Mouse (Mus musculus) myocyte (in vitro differentiated cells): ENCODE measurements around the gene Pskh1. TPM values are rescaled to one million over a fixed set of nuclear protein-coding genes. Genes with fewer than 3 reads are reported as not detected.

Experiments used
- H3K27me3 ChIP-seq: one replicate; pipeline ENCODE4 v1.6.1; 2011; ENCODE audit not compliant: control insufficient read depth, insufficient read depth, insufficient read length
- H3K36me3 ChIP-seq: one replicate; pipeline ENCODE4 v1.6.1; 2011; ENCODE audit not compliant: control insufficient read depth, insufficient read depth
- H3K4me2 ChIP-seq: one replicate; pipeline ENCODE4 v1.6.1; 2011; ENCODE audit warnings: low read depth, control low read depth
- H3K4me3 ChIP-seq: one replicate; pipeline ENCODE4 v1.5.1; 2011; ENCODE audit warnings: mild to moderate bottlenecking, control low read depth, moderate library complexity
- H3K79me2 ChIP-seq: one replicate; pipeline ENCODE4 v1.6.1; 2011; ENCODE audit not compliant: control insufficient read depth, insufficient read depth
- H3ac ChIP-seq: one replicate; pipeline ENCODE4 v1.6.1; 2011; ENCODE audit not compliant: control insufficient read depth, insufficient read length
- CEBPB ChIP-seq: IDR thresholded peaks from 2 replicates; pipeline ENCODE4 v1.6.1; 2011; ENCODE audit warnings: mild to moderate bottlenecking, moderate library complexity; ENCODE audit not compliant: poor library complexity, insufficient read depth, severe bottlenecking
- E2F4 ChIP-seq: IDR thresholded peaks from one replicate; pipeline ENCODE4 v1.6.1; 2011; ENCODE audit warnings: mild to moderate bottlenecking, control low read depth, moderate library complexity; ENCODE audit not compliant: insufficient read depth
- MAX ChIP-seq: IDR thresholded peaks from one replicate; pipeline ENCODE4 v1.6.1; 2011; ENCODE audit warnings: low read depth, mild to moderate bottlenecking, control low read depth
- MYOD1 ChIP-seq, 3 experiments: IDR thresholded peaks; one replicate each; pipeline ENCODE4 v1.6.1; 2011; ENCODE audit warnings: control low read depth in 2 of 3, low read depth in 2 of 3, mild to moderate bottlenecking in 2 of 3, moderate library complexity in 1 of 3; ENCODE audit not compliant: insufficient read length in 2 of 3, control insufficient read depth in 1 of 3
- MYOG ChIP-seq, 3 experiments: IDR thresholded peaks; one replicate each; pipeline ENCODE4 v1.6.1; 2011; ENCODE audit warnings: control low read depth in 2 of 3, low read depth in 2 of 3, mild to moderate bottlenecking in 2 of 3; ENCODE audit not compliant: insufficient read length in 2 of 3, control insufficient read depth in 1 of 3, insufficient read depth in 1 of 3
- POLR2A ChIP-seq: IDR thresholded peaks from one replicate; pipeline ENCODE4 v1.6.1; 2011; ENCODE audit warnings: low read depth, mild to moderate bottlenecking, control low read depth, moderate library complexity; ENCODE audit not compliant: insufficient read length
- POLR2AphosphoS2 ChIP-seq: IDR thresholded peaks from one replicate; pipeline ENCODE4 v1.6.1; 2011; ENCODE audit warnings: low read depth, control low read depth; ENCODE audit not compliant: insufficient read length
- REST ChIP-seq: IDR thresholded peaks from one replicate; pipeline ENCODE4 v1.6.1; 2011; ENCODE audit warnings: mild to moderate bottlenecking, control low read depth, moderate library complexity; ENCODE audit not compliant: insufficient read depth, insufficient read length
- SRF ChIP-seq: IDR thresholded peaks from one replicate; pipeline ENCODE4 v1.6.1; 2011; ENCODE audit warnings: low read depth; ENCODE audit not compliant: control insufficient read depth, insufficient read length
- TCF12 ChIP-seq: IDR thresholded peaks from one replicate; pipeline ENCODE4 v1.6.1; 2011; ENCODE audit warnings: mild to moderate bottlenecking, control low read depth; ENCODE audit not compliant: poor library complexity, insufficient read depth, severe bottlenecking
- TCF3 ChIP-seq: IDR thresholded peaks from one replicate; pipeline ENCODE4 v1.6.1; 2011; ENCODE audit warnings: low read depth, control low read depth; ENCODE audit not compliant: insufficient read length
- USF1 ChIP-seq: IDR thresholded peaks from one replicate; pipeline ENCODE4 v1.6.1; 2011; ENCODE audit warnings: low read depth, mild to moderate bottlenecking, control low read depth, moderate library complexity
- polyA plus RNA-seq: library from polyadenylated mRNA; unstranded; fragments of >200 nt; fragmentation: generic; extraction: Trizol; gene quantifications from one replicate; pipeline ENCODE4 v1.2.1, GENCODE M21; 2012; ENCODE audit warnings: missing spikeins

Gene Pskh1
- polyA plus RNA-seq, 1 experiment: 16.1 TPM

DNA sequence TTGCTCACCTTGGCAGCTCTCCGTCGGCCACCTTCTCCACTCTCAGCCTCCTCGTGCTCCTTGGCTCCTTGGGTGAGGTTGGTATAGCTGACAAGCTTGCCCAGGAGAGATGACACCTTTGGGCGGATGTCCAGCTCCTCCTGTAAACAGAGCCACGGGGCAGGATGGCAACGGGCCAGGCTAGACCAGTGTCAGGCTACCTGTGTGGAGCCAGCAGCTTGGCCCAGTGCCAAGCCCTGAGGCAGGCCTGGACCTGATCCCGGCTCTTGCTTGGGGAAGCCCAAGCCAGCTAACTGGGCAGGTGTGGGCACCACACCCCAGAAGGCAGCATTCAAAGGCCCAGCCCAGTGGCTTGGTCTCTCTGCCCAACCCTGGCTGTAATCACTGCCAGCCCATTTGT is 59.1 kb downstream of the Pskh1 start:
- Histone ChIP-seq H3K4me2 (no peak overlapping the region), H3K36me3 (peaks cover 5% of the 10 kb centered on the region), H3ac (no peak overlapping the region), H3K27me3 (no peaks in the 10 kb centered on the region), H3K4me3 (no peak overlapping the region), H3K79me2 (peaks cover 36% of the 10 kb centered on the region)
- TF ChIP-seq SRF (no peak), REST (no peak), CEBPB (no peak), MAX (no peak), POLR2AphosphoS2 (no peak), TCF3 (no peak), TCF12 (no peak), POLR2A (no peak), MYOD1 (IDR thresholded peaks at IDR 0.05; ENCODE audit: control insufficient read depth in 1 of 3, insufficient read length in 2 of 3, low read depth in 2 of 3) (no peak), E2F4 (no peak), MYOG (IDR thresholded peaks at IDR 0.05; ENCODE audit: control insufficient read depth in 1 of 3, insufficient read depth in 1 of 3, insufficient read length in 2 of 3, low read depth in 2 of 3) (no peak), USF1 (no peak)

DNA sequence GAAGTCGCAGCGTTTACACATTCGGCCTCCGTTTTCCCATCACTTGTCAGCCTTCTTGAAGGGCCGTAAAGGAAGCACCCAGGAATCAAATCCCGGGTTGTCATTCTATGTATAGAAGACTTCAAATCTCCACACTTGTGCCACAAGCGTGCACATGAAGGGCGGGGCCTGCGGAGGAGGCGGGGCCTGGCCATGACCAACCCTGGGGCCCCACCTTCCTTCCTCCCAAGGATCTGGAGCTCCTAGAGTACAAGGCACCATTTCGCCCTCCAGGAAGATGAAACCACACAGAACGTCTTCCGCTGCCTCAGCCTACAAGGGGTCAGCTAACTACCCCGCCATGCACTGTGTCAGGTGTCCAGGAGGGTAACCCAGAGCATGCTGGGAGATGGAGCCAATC is 60.9 kb downstream of the Pskh1 start:
- Histone ChIP-seq H3K27me3 (no peaks in the 10 kb centered on the region), H3K4me2 (no peak overlapping the region), H3K4me3 (no peak overlapping the region), H3ac (no peak overlapping the region), H3K79me2 (peaks cover 49% of the 10 kb centered on the region), H3K36me3 (peaks cover 2% of the 10 kb centered on the region)
- no peak for TF ChIP-seq MAX
- TF ChIP-seq MYOD1 (IDR thresholded peaks at IDR 0.05; ENCODE audit: control insufficient read depth in 1 of 3, insufficient read length in 2 of 3, low read depth in 2 of 3): no peak
- TF ChIP-seq CEBPB: no peak
- no peak for TF ChIP-seq SRF
- TF ChIP-seq TCF3: no peak
- TF ChIP-seq USF1: no peak
- no peak for TF ChIP-seq TCF12
- no peak for TF ChIP-seq POLR2AphosphoS2
- TF ChIP-seq MYOG (IDR thresholded peaks at IDR 0.05; ENCODE audit: control insufficient read depth in 1 of 3, insufficient read depth in 1 of 3, insufficient read length in 2 of 3, low read depth in 2 of 3): no peak
- TF ChIP-seq POLR2A: no peak
- TF ChIP-seq E2F4: no peak
- TF ChIP-seq REST: no peak

DNA sequence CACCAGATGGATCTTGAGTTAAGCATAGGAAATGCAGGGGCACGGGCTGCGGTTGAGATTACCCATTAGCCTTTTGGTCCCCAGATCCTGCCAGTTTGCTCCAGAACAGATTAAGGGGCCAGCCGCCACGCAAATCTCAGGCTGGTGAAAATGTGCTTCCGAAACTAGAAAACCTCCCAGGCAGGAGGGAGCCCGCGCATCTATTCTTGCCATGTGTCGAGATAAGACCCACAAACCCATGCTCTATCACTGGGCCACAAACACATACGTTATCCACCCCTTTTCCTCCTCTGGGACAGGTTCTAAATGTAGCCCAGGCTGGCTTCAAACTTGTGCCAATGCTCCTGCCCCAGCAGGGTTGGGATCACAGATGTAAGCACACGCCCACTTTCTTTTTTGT is 61.3 kb downstream of the Pskh1 start:
- Histone ChIP-seq H3K4me3 (no peak overlapping the region), H3K79me2 (peaks cover 49% of the 10 kb centered on the region), H3ac (no peak overlapping the region), H3K36me3 (no peaks in the 10 kb centered on the region), H3K27me3 (no peaks in the 10 kb centered on the region), H3K4me2 (no peak overlapping the region)
- TF ChIP-seq MYOD1 (IDR thresholded peaks at IDR 0.05; ENCODE audit: control insufficient read depth in 1 of 3, insufficient read length in 2 of 3, low read depth in 2 of 3): no peak
- TF ChIP-seq POLR2A: no peak
- TF ChIP-seq E2F4: no peak
- TF ChIP-seq MYOG (IDR thresholded peaks at IDR 0.05; ENCODE audit: control insufficient read depth in 1 of 3, insufficient read depth in 1 of 3, insufficient read length in 2 of 3, low read depth in 2 of 3): no peak
- TF ChIP-seq CEBPB: no peak
- no peak for TF ChIP-seq MAX
- no peak for TF ChIP-seq TCF12
- TF ChIP-seq REST: no peak
- TF ChIP-seq POLR2AphosphoS2: no peak
- no peak for TF ChIP-seq USF1
- no peak for TF ChIP-seq SRF
- no peak for TF ChIP-seq TCF3

DNA sequence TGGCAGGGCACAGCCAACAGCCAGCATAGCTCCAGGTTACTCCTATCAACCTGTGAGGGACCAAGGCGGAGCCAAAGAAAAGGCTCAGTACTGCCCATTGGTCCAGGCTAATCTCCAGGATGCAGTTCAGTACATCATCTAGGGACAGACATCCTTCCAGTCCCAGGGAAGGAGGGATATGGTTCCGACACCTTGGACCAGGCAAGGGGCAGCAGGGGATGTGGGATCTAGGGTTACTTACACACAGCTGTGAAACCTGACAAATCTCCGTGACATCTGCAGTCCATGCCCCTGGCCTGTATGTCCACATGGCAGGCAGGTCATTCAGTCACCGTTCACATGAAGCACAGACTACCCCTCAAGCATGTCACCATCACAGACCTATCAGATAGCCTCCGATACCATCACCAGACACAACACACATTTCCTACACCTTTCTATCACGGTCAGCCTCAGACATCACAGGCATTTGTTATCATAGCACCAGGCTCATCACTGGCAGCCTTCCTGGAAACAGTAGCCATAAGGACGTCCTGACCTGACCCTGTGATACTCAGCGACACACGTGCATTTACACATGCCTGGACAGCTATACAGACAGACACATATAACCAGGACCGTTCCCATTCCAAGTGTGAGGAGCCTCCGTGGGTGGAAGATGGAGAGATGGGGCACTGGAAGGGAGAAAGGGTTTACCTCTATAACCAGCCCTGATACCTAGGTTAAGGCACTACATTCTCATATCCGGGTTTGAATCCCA is 64.4 kb downstream of the Pskh1 start:
- H3K27me3 ChIP-seq: no peaks in the 10 kb centered on the region

More for the DNA sequence above, 64.4 kb downstream of the Pskh1 start:
- TF ChIP-seq REST: no peak
- no peak for TF ChIP-seq SRF
- no peak for TF ChIP-seq TCF3
- TF ChIP-seq CEBPB: no peak
- no peak for TF ChIP-seq MYOG (IDR thresholded peaks at IDR 0.05; ENCODE audit: control insufficient read depth in 1 of 3, insufficient read depth in 1 of 3, insufficient read length in 2 of 3, low read depth in 2 of 3)
- no peak for TF ChIP-seq POLR2AphosphoS2
- TF ChIP-seq MAX: no peak
- TF ChIP-seq POLR2A: no peak
- no peak for TF ChIP-seq USF1
- no peak for TF ChIP-seq MYOD1 (IDR thresholded peaks at IDR 0.05; ENCODE audit: control insufficient read depth in 1 of 3, insufficient read length in 2 of 3, low read depth in 2 of 3)
- TF ChIP-seq E2F4: no peak
- TF ChIP-seq TCF12: no peak
- H3K4me2 ChIP-seq: peak overlapping the region; percentile 95
- peak overlapping the region; percentile 60 for H3ac ChIP-seq
- H3K36me3 ChIP-seq: no peaks in the 10 kb centered on the region
- peak overlapping the region; percentile 75 for H3K4me3 ChIP-seq
- H3K79me2 ChIP-seq: peaks cover 46% of the 10 kb centered on the region
